Mouse (Mus musculus): ENCODE results near the gene Smarcad1. TPM values are rescaled to one million over a fixed set of nuclear protein-coding genes. Genes with fewer than 3 reads are reported as not detected.

Smarcad1 gene
- polyA plus RNA-seq, 1 experiment: 9.1 TPM

DNA sequence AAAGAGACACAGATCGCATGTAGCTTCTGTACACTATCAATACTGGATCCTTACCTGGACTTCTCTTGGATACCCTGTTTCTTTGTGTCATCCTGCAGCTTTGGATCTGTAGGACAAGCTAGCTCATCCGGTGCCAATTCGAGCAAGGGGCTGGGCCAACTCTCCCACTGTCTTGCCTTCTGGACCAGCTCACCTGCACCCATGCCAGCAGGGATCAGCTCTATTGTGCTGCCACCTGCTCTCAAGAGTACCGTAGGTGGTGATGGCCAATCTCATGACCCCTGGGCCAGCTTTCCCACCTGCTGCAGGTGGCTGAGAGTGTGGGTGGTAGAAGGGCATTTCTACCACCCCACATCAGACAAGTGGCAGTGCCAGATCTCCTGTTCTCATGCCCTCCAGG, 114.7 kb downstream of the Smarcad1 start:
- Histone ChIP-seq H3K36me3 (ENCODE audit: control insufficient read depth, insufficient read depth, low read length) (no peaks in the 10 kb centered on the region), H3K27ac (ENCODE audit: control insufficient read depth, insufficient read depth, low read depth, low read length) (no peak overlapping the region), H3K27me3 (ENCODE audit: control insufficient read depth, insufficient read depth, low read length) (no peaks in the 10 kb centered on the region), H3K4me3 (ENCODE audit: control insufficient read depth, low read depth, low read length) (no peak overlapping the region), H3K4me1 (ENCODE audit: control insufficient read depth, insufficient read depth, low read length) (no peaks in the 10 kb centered on the region)
- no peak for TF ChIP-seq POLR2A (IDR thresholded peaks at IDR 0.05; ENCODE audit: control insufficient read depth, low read depth, low read length)
- no peak for TF ChIP-seq CTCF (IDR thresholded peaks at IDR 0.05; ENCODE audit: control insufficient read depth, insufficient read depth, insufficient replicate concordance, low read depth, low read length)

DNA sequence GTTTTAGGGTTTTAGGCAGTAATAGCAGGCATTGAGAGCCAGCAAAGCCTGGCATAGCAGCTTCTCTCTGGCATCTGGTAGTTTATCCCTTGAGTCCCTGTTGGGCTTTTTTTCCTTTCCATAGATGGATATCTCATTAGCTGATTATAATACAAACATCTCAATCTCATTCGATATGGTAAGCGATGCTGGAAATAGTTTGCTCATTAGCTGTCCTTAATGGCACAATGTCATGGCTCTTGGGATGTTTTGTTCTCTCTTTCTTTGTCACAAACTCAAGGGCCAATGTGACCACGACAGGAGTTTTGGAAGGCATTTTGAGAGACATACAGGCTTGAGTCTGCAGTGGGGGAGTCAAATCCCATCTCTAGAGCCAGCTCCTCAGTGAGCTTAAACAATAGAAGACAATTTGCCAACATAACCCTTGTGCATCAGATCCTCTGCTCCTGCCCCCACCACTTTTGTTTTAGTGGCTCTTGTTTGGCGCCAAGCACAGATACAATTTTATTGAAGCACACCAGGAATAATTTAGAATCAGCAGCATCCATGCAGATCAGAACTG, 117.1 kb downstream of the Smarcad1 start:
- no peaks in the 10 kb centered on the region for H3K4me1 ChIP-seq (ENCODE audit: control insufficient read depth, insufficient read depth, low read length)
- TF ChIP-seq POLR2A (IDR thresholded peaks at IDR 0.05; ENCODE audit: control insufficient read depth, low read depth, low read length) (no peak), CTCF (IDR thresholded peaks at IDR 0.05; ENCODE audit: control insufficient read depth, insufficient read depth, insufficient replicate concordance, low read depth, low read length) (no peak)
- H3K36me3 ChIP-seq (ENCODE audit: control insufficient read depth, insufficient read depth, low read length): no peaks in the 10 kb centered on the region
- no peaks in the 10 kb centered on the region for H3K27me3 ChIP-seq (ENCODE audit: control insufficient read depth, insufficient read depth, low read length)
- no peak overlapping the region for H3K4me3 ChIP-seq (ENCODE audit: control insufficient read depth, low read depth, low read length)
- H3K27ac ChIP-seq (ENCODE audit: control insufficient read depth, insufficient read depth, low read depth, low read length): no peak overlapping the region

DNA sequence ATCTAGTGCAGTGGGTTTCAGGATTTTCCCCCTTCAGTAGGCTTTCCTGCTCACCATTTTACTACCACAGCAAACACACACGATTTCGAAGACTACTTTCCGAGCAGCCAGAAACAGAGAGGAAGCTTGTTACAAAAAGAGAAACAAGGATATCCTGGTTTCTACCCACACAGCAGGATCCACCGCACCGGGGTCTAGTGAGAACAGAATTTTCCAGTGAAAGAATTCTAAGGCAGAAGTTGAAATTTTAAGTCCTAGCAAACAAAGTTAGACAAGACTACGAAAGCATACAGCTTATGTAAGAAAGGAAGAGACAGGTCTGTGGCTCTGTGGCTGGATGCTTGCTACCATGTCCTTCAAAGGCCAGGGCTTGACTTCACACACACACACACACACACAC, 121.8 kb downstream of the Smarcad1 start:
- no peaks in the 10 kb centered on the region for H3K27me3 ChIP-seq (ENCODE audit: control insufficient read depth, insufficient read depth, low read length)
- no peak overlapping the region for H3K4me3 ChIP-seq (ENCODE audit: control insufficient read depth, low read depth, low read length)
- no peaks in the 10 kb centered on the region for H3K36me3 ChIP-seq (ENCODE audit: control insufficient read depth, insufficient read depth, low read length)
- H3K27ac ChIP-seq (ENCODE audit: control insufficient read depth, insufficient read depth, low read depth, low read length): no peak overlapping the region
- no peaks in the 10 kb centered on the region for H3K4me1 ChIP-seq (ENCODE audit: control insufficient read depth, insufficient read depth, low read length)
- no peak for TF ChIP-seq POLR2A (IDR thresholded peaks at IDR 0.05; ENCODE audit: control insufficient read depth, low read depth, low read length)
- TF ChIP-seq CTCF (IDR thresholded peaks at IDR 0.05; ENCODE audit: control insufficient read depth, insufficient read depth, insufficient replicate concordance, low read depth, low read length): no peak

DNA sequence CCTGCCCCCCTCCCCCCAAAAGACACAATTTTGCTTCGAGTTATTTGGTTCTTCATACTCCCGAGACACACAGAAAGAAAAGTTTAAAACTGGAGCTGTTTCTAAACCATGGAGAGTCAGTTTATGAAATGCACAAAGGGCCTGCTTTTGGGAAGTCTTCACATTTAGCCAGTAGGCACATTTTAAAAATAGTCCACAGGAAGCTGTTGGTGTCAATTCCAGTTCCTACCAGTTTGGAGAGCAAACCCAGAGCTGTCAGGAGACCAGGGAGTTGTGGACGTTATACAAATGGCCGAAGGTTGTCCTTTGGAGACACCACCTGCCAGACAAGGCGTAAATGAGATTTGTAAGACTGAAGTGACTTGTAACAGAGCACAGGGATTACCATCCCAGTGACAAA, 122.6 kb downstream of the Smarcad1 start:
- H3K27ac ChIP-seq (ENCODE audit: control insufficient read depth, insufficient read depth, low read depth, low read length): no peak overlapping the region
- no peaks in the 10 kb centered on the region for H3K36me3 ChIP-seq (ENCODE audit: control insufficient read depth, insufficient read depth, low read length)
- no peak for TF ChIP-seq CTCF (IDR thresholded peaks at IDR 0.05; ENCODE audit: control insufficient read depth, insufficient read depth, insufficient replicate concordance, low read depth, low read length)
- TF ChIP-seq POLR2A (IDR thresholded peaks at IDR 0.05; ENCODE audit: control insufficient read depth, low read depth, low read length): no peak
- no peaks in the 10 kb centered on the region for H3K4me1 ChIP-seq (ENCODE audit: control insufficient read depth, insufficient read depth, low read length)
- H3K27me3 ChIP-seq (ENCODE audit: control insufficient read depth, insufficient read depth, low read length): no peaks in the 10 kb centered on the region
- no peak overlapping the region for H3K4me3 ChIP-seq (ENCODE audit: control insufficient read depth, low read depth, low read length)

Other genes starting within 250 kb of the Smarcad1 start
- gene Hpgds, start 102.3 kb downstream of the Smarcad1 start, polyA plus RNA-seq (2012; rRNA removed): 0.12 TPM in 2 replicates

Data from testis, adult 2 months (tissue).